Mouse (Mus musculus): ENCODE data around the gene Rhog. TPM values are rescaled to one million over a fixed set of nuclear protein-coding genes. Genes with fewer than 3 reads are reported as not detected.
"Not testable (repeated sequence)": the region's sequence is repeated elsewhere in the genome, so short reads cannot be mapped to it uniquely, and the experiment has no call there.

Gene Rhog
- polyA plus RNA-seq, 1 experiment from 2014 or later: 66.6 TPM

DNA sequence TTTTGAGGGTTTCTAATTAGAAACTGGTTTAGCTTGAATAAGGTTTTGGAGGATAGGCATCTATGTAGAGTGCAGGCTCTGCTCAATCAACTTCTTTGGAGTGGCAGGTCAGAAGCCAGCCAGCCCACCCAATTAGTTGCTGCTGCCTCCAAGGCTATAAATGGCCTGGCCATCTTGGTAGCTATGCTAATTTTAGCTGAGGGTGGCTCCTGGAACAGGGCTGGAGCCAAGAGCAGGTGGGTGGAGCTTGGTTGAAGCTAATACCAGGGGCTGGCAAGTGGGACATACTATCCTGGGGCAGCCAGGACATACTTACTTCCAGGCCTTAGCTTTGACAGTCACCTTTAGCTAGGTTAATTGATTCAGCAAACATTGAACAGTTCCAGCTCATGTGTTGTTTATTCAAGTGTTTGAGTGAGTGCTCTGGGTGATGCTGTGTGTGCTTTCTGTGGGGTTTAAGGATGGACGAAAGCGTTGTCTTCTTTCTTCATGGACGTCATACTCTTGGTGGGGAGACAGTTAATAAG lies 16.6 kb upstream of the Rhog start:
- no peak for ATAC-seq (ENCODE audit: low read depth)
- H3K9me3 ChIP-seq (ENCODE audit: control insufficient read depth, low read length): no peaks in the 10 kb centered on the region
- WGBS: 83% methylated on average over 3 of the region's 3 CpGs
- H3K4me1 ChIP-seq (ENCODE audit: control insufficient read depth, insufficient read depth, low read length): peaks cover 22% of the 10 kb centered on the region
- no peak overlapping the region for H3K4me3 ChIP-seq (ENCODE audit: low read depth, low read length)
- no peak overlapping the region for H3K9ac ChIP-seq (ENCODE audit: low read depth, low read length)
- H3K27me3 ChIP-seq (replicated peaks; ENCODE audit: control insufficient read depth, insufficient read depth, low read length): no peaks in the 10 kb centered on the region
- DNase-seq (ENCODE audit: low spot score): peak; percentile 28
- no peak overlapping the region for H3K4me2 ChIP-seq (ENCODE audit: low read depth, low read length)
- no peak overlapping the region for H3K27ac ChIP-seq (replicated peaks; ENCODE audit: low read depth, low read length)
- H3K36me3 ChIP-seq (ENCODE audit: control insufficient read depth, insufficient read depth, low read length): no peaks in the 10 kb centered on the region

DNA sequence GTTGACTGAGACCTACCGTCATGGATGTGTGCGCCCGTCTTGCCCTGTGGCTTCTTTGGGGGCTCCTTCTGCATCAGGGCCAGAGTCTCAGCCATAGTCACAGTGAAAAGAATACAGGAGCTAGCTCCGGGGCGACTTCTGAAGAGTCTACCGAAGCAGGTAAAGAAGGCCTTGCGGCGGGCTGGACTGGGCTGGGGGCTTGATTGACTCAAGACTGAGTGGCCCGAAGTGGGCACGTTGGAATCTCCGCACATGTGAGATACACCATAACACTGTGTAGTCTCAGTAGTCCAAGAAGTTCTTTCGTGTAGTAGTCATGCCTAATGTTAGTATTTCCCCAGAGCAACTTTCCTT lies 12.5 kb upstream of the Rhog start:
- peak overlapping the region; percentile 87 for H3K4me3 ChIP-seq (ENCODE audit: low read depth, low read length)
- H3K27me3 ChIP-seq (replicated peaks; ENCODE audit: control insufficient read depth, insufficient read depth, low read length): no peaks in the 10 kb centered on the region
- no peak for ATAC-seq (ENCODE audit: low read depth)
- H3K9ac ChIP-seq (ENCODE audit: low read depth, low read length): peak overlapping the region; percentile 73
- no peak overlapping the region for H3K27ac ChIP-seq (replicated peaks; ENCODE audit: low read depth, low read length)
- WGBS: 10% methylated on average over 12 of the region's 12 CpGs
- H3K9me3 ChIP-seq (ENCODE audit: control insufficient read depth, low read length): no peaks in the 10 kb centered on the region
- H3K4me2 ChIP-seq (ENCODE audit: low read depth, low read length): peak overlapping the region; percentile 91
- H3K4me1 ChIP-seq (ENCODE audit: control insufficient read depth, insufficient read depth, low read length): peaks cover 26% of the 10 kb centered on the region
- no peaks in the 10 kb centered on the region for H3K36me3 ChIP-seq (ENCODE audit: control insufficient read depth, insufficient read depth, low read length)
- DNase-seq (ENCODE audit: low spot score): no peak

DNA sequence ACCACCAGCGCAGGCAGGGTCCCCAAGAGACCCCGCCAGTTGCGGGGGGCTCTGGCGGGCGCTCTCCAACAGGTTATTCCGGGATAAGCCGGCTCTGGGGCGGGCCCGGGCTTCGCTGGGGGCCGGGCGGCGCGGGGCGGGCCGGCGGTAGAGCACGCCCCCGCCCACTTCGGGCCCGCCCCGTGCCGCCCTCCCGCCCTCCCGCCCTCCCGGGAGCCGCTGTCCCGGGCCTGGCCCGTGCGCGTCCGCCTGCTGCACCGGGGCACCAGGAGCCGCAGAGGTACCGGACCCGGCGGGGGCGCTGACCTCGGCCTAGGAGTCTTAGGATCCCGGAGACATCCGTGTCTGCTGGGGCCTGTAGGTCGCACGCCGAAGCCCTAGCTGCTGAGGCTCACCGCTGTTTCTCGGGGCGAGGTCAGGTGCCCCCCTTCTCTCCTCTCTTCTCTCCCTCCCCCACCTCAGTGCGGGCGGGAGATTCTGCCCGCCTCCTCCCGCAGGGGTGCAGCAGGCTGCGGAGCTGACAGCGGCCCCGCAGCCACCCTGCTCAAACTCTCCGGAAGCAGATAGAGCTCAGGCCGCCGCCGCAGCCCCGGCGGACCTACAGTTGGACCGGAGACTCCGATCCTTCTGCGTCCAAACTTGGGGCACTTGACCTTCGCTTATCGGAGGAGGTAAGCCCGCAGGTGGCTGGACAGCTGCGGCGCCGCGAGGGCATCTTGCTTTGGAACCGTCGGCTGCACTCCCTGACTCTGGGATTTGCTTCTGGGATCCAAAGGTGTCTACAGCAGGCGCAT lies 11.9 kb upstream of the Rhog start, which contains the start of gene Stim1:
TSS of gene Stim1 (plus strand) at position 206 of the 794 bp plus-strand sequence.
- under 1% methylated on average over 23 of the region's 73 CpGs for WGBS
- peak within 1 kb of the TSS; percentile 73 for H3K9ac ChIP-seq (ENCODE audit: low read depth, low read length)
- no peaks in the 10 kb centered on the region for H3K36me3 ChIP-seq (ENCODE audit: control insufficient read depth, insufficient read depth, low read length)
- H3K9me3 ChIP-seq (ENCODE audit: control insufficient read depth, low read length): no peaks in the 10 kb centered on the region
- ATAC-seq (ENCODE audit: low read depth) (peak; percentile 93), DNase-seq (ENCODE audit: low spot score) (peak; percentile 74)
- 0 out of 2 replicates have a peak within 1 kb of the TSS, but pooled peaks have one; percentile 55 for H3K27ac ChIP-seq (replicated peaks; ENCODE audit: low read depth, low read length)
- peaks cover 26% of the 10 kb centered on the region for H3K4me1 ChIP-seq (ENCODE audit: control insufficient read depth, insufficient read depth, low read length)
- peak within 1 kb of the TSS; percentile 91 for H3K4me2 ChIP-seq (ENCODE audit: low read depth, low read length)
- H3K4me3 ChIP-seq (ENCODE audit: low read depth, low read length): peak within 1 kb of the TSS; percentile 87
- no peaks in the 10 kb centered on the region for H3K27me3 ChIP-seq (replicated peaks; ENCODE audit: control insufficient read depth, insufficient read depth, low read length)

DNA sequence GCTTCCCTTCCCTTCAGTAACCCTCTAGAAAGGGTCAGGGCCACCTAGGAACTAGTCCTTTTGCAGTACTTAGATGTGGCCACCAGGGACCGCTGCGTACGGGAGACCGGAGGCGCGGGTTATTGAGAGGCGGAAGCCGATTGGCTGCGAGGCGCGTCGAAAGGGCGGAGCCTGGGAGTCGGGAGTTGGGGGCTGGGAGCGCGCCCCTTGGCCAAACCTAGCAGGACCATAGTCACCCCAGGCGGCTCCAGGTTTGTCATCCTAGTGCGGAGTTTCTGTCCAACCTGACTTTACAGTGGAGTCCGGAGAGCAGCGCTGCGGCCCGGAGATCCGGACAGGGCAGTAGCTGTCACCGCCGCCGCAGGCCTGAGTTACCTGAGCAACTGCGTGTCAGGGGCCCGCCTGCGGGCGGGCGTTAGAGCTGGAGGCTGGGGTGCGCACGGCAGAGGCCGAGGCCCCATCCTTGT lies 11.3 kb upstream of the Rhog start:
- DNase-seq (ENCODE audit: low spot score) (peak; percentile 96), ATAC-seq (ENCODE audit: low read depth) (peak; percentile 90)
- no peaks in the 10 kb centered on the region for H3K9me3 ChIP-seq (ENCODE audit: control insufficient read depth, low read length)
- peaks cover 21% of the 10 kb centered on the region for H3K4me1 ChIP-seq (ENCODE audit: control insufficient read depth, insufficient read depth, low read length)
- WGBS: 0% methylated on average over 25 of the region's 34 CpGs
- peak overlapping the region; percentile 91 for H3K4me2 ChIP-seq (ENCODE audit: low read depth, low read length)
- 0 out of 2 replicates have a peak overlapping the region, but pooled peaks have one; percentile 55 for H3K27ac ChIP-seq (replicated peaks; ENCODE audit: low read depth, low read length)
- no peaks in the 10 kb centered on the region for H3K27me3 ChIP-seq (replicated peaks; ENCODE audit: control insufficient read depth, insufficient read depth, low read length)
- peak overlapping the region; percentile 87 for H3K4me3 ChIP-seq (ENCODE audit: low read depth, low read length)
- peak overlapping the region; percentile 73 for H3K9ac ChIP-seq (ENCODE audit: low read depth, low read length)
- no peaks in the 10 kb centered on the region for H3K36me3 ChIP-seq (ENCODE audit: control insufficient read depth, insufficient read depth, low read length)

DNA sequence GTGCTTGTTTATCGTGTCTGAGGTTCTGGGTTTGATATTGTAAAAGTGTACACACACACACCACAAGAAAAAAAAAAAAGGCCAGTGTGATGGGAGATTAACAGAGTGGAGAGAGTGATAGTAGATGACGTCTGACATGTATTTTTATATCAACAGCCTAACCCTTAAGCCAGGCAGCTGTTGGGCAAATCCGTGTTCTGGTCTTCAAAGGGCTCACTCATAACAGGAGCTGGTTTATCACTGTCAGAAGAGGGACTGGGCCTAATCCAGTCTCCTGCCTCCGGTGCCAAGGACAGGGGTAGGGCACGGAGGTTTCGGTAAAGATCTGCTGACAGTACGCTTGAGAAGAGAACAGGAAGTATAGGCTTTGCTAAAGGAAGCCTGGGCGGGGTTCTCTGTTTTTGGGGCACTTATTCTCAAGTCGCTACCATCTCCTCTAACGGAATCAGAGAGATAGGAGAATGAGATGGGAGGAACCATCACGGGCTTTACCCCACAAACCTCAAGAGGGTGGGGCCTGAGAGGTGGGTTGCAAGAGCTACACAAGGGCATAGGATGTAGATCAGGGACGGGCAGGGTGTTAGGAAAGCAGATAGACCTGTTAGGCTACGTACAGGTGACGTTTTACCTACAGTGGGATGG lies 10.7 kb upstream of the Rhog start:
- no peak for DNase-seq (ENCODE audit: low spot score)
- Histone ChIP-seq H3K4me2 (ENCODE audit: low read depth, low read length) (peak overlapping the region; percentile 91), H3K27me3 (replicated peaks; ENCODE audit: control insufficient read depth, insufficient read depth, low read length) (no peaks in the 10 kb centered on the region), H3K9ac (ENCODE audit: low read depth, low read length) (0 out of 2 replicates have a peak overlapping the region, but pooled peaks have one; percentile 73), H3K27ac (replicated peaks; ENCODE audit: low read depth, low read length) (no peak overlapping the region), H3K36me3 (ENCODE audit: control insufficient read depth, insufficient read depth, low read length) (no peaks in the 10 kb centered on the region), H3K9me3 (ENCODE audit: control insufficient read depth, low read length) (no peaks in the 10 kb centered on the region), H3K4me3 (ENCODE audit: low read depth, low read length) (peak overlapping the region; percentile 87; the same call in 1 of the 2 replicates), H3K4me1 (ENCODE audit: control insufficient read depth, insufficient read depth, low read length) (peaks cover 21% of the 10 kb centered on the region)
- peak; percentile 7; the same call in 1 of the 2 replicates for ATAC-seq (ENCODE audit: low read depth)
- WGBS: 44% methylated on average over 14 of the region's 14 CpGs

DNA sequence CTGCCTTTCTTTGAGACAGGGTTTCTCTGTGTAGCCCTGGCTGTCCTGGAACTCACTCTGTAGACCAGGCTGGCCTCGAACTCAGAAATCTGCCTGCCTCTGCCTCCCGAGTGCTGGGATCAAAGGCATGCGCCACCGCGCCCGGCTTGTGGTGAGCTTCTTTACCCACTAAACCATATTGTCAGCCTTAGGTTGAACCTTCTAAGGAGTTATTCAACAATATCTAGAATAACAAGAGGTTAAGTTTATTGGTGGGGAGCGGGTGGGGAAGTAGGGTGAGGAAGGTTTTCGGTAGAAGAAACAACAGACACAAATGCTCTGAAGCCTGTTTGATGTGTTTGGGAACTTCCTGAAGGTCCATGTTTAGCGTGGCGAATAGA lies 10.2 kb upstream of the Rhog start:
- not testable (repeated sequence) for H3K9ac ChIP-seq (ENCODE audit: low read depth, low read length); H3K27ac ChIP-seq (replicated peaks; ENCODE audit: low read depth, low read length); H3K36me3 ChIP-seq (ENCODE audit: control insufficient read depth, insufficient read depth, low read length); H3K4me3 ChIP-seq (ENCODE audit: low read depth, low read length); DNase-seq (ENCODE audit: low spot score); H3K9me3 ChIP-seq (ENCODE audit: control insufficient read depth, low read length); ATAC-seq (ENCODE audit: low read depth); H3K27me3 ChIP-seq (replicated peaks; ENCODE audit: control insufficient read depth, insufficient read depth, low read length); H3K4me2 ChIP-seq (ENCODE audit: low read depth, low read length)
- 91% methylated on average over 10 of the region's 10 CpGs for WGBS
- peaks cover 21% of the 10 kb centered on the region for H3K4me1 ChIP-seq (ENCODE audit: control insufficient read depth, insufficient read depth, low read length)

DNA sequence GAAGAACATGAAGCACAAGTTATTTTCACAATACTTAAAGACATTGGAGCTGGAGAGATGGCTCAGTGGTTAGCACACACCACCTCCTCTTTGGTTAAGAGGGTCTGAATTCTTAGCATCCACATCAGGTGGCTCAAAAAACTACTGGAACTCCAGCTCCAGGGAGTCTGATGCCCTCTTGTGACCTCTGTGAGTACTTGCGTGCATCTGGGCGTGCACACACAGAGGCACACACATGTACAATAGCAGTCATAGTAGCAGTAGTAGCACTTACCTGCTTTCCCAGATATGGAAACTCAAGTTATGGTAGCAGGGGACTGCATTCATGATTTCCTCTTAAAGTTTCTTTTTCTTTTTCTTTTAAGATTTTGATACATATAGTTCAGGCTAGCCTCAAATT lies 7.2 kb upstream of the Rhog start:
- 0 out of 2 replicates have a peak, but pooled peaks cover 4% of the 10 kb centered on the region for H3K4me1 ChIP-seq (ENCODE audit: control insufficient read depth, insufficient read depth, low read length)
- no peaks in the 10 kb centered on the region for H3K9me3 ChIP-seq (ENCODE audit: control insufficient read depth, low read length)
- DNase-seq (ENCODE audit: low spot score) (no peak), ATAC-seq (ENCODE audit: low read depth) (no peak)
- H3K27me3 ChIP-seq (replicated peaks; ENCODE audit: control insufficient read depth, insufficient read depth, low read length): no peaks in the 10 kb centered on the region
- H3K27ac ChIP-seq (replicated peaks; ENCODE audit: low read depth, low read length): no peak overlapping the region
- H3K4me2 ChIP-seq (ENCODE audit: low read depth, low read length): no peak overlapping the region
- WGBS: 89% methylated on average over 2 of the region's 2 CpGs
- H3K9ac ChIP-seq (ENCODE audit: low read depth, low read length): no peak overlapping the region
- H3K36me3 ChIP-seq (ENCODE audit: control insufficient read depth, insufficient read depth, low read length): no peaks in the 10 kb centered on the region
- H3K4me3 ChIP-seq (ENCODE audit: low read depth, low read length): no peak overlapping the region

DNA sequence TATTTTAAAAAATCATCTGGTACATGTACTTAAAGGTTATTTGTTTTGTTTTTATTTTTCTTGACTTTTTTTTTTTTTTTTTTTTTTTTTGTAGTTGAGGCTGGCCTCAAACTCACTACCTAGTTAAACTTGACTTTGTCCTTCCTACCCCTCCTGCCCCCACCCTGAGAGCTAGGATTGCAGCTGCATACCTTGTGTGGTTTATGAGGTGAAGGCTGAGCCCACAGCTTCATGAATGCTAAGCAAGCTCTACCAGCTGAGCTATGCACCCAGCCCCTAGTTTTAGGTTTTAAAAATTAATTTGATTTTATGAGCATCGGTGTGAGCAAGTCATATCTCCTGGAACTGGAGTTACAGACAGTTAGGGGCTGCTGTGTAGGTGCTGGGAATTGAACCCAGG lies 4.7 kb upstream of the Rhog start:
- Histone ChIP-seq H3K4me1 (ENCODE audit: control insufficient read depth, insufficient read depth, low read length) (no peaks in the 10 kb centered on the region), H3K36me3 (ENCODE audit: control insufficient read depth, insufficient read depth, low read length) (no peaks in the 10 kb centered on the region), H3K27me3 (replicated peaks; ENCODE audit: control insufficient read depth, insufficient read depth, low read length) (no peaks in the 10 kb centered on the region), H3K27ac (replicated peaks; ENCODE audit: low read depth, low read length) (no peak overlapping the region), H3K4me2 (ENCODE audit: low read depth, low read length) (no peak overlapping the region), H3K4me3 (ENCODE audit: low read depth, low read length) (no peak overlapping the region), H3K9ac (ENCODE audit: low read depth, low read length) (no peak overlapping the region), H3K9me3 (ENCODE audit: control insufficient read depth, low read length) (no peaks in the 10 kb centered on the region)
- 82% methylated on average over 1 of the region's 1 CpGs for WGBS
- no peak for ATAC-seq (ENCODE audit: low read depth)
- no peak for DNase-seq (ENCODE audit: low spot score)

Measured in embryonic facial prominence, embryonic 14.5 days (tissue).